Mouse (Mus musculus): ENCODE results near the gene Usp10. TPM values are rescaled to one million over a fixed set of nuclear protein-coding genes. Genes with fewer than 3 reads are reported as not detected.

Gene Usp10
- total and polyA plus RNA-seq, 3 experiments = 227 to 398 (median 263) TPM

- no peak for DNase-seq (ENCODE audit: low read depth, low spot score)
- Histone ChIP-seq H3K36me3 (ENCODE audit: control insufficient read depth in 1 of 2, insufficient read depth in 2 of 2, low read length in 2 of 2) (no peaks in the 10 kb centered on the region), H3K27ac (ENCODE audit: control insufficient read depth, low read depth, low read length) (no peak overlapping the region), H3K27me3 (ENCODE audit: control insufficient read depth in 1 of 2, insufficient read depth in 2 of 2, low read length in 2 of 2) (peaks cover 0 to 1% of the 10 kb centered on the region in 2 experiments; a peak in 1 of 4 replicates), H3K4me1 (ENCODE audit: control insufficient read depth in 1 of 2, insufficient read depth in 2 of 2, low read length in 2 of 2) (no peaks in the 10 kb centered on the region), H3K9me3 (replicated peaks; ENCODE audit: insufficient read depth, low read length) (no peaks in the 10 kb centered on the region), H3K4me3 (ENCODE audit: control insufficient read depth in 1 of 2, insufficient read depth in 1 of 2, low read depth in 2 of 2, low read length in 2 of 2) (no peak overlapping the region), H3K9ac (ENCODE audit: control insufficient read depth, low read depth, low read length, poor library complexity, severe bottlenecking) (no peak overlapping the region), H3K79me2 (ENCODE audit: control insufficient read depth, insufficient read depth, low read length, poor library complexity) (no peaks in the 10 kb centered on the region)
- TF ChIP-seq POLR2AphosphoS5 (IDR thresholded peaks at IDR 0.05; ENCODE audit: borderline replicate concordance, low read depth, low read length) (no peak), ZC3H11A (IDR thresholded peaks at IDR 0.05; ENCODE audit: low read depth, low read length) (no peak), SIN3A (IDR thresholded peaks at IDR 0.05; ENCODE audit: low read length) (no peak), CTCF (IDR thresholded peaks at IDR 0.05 in 2 of 3, conservative IDR thresholded peaks at IDR 0.05 in 1 of 3; ENCODE audit: control insufficient read depth in 1 of 3, insufficient read depth in 1 of 3, low read depth in 2 of 3, low read length in 3 of 3, poor library complexity in 1 of 3, severe bottlenecking in 1 of 3) (no peak), BHLHE40 (IDR thresholded peaks at IDR 0.05; ENCODE audit: borderline replicate concordance, low read depth, low read length) (no peak), JUND (IDR thresholded peaks at IDR 0.05; ENCODE audit: low read depth, low read length) (no peak), NELFE (IDR thresholded peaks at IDR 0.05; ENCODE audit: low read depth, low read length) (no peak), SMC3 (IDR thresholded peaks at IDR 0.05; ENCODE audit: low read depth, low read length) (no peak), RAD21 (IDR thresholded peaks at IDR 0.05; ENCODE audit: low read depth, low read length) (no peak), MEF2A (IDR thresholded peaks at IDR 0.05; ENCODE audit: extremely low read depth, insufficient replicate concordance, low read depth, low read length, poor library complexity, severe bottlenecking) (no peak), TBP (IDR thresholded peaks at IDR 0.05; ENCODE audit: low read depth, low read length) (no peak)
These were observed 76.0 kb downstream of the Usp10 start for GRCm38 (mm10) chr8:119986174-119986573.

DNA sequence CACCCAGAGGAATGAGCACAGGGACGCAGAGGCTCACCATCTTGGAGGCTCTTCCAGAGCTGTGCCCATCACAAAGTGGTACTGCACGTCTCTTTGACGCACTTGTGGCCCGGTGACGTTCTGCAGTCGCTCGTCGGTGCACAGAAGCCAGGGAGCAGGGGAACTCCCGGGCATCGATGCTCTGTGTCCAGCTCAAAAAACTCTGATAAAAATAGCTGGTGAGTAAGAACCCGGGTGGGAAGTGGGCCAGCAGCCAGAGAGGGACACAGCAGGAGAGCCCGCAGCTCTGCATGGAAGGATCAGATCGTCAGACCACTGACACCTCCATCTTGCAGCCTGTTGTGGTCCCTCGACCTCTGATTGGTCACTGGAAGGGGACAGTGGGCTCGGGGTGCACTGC, 77.9 kb downstream of the Usp10 start:
- Histone ChIP-seq H3K4me3 (ENCODE audit: control insufficient read depth in 1 of 2, insufficient read depth in 1 of 2, low read depth in 2 of 2, low read length in 2 of 2) (no peak overlapping the region), H3K9me3 (replicated peaks; ENCODE audit: insufficient read depth, low read length) (no peaks in the 10 kb centered on the region), H3K79me2 (ENCODE audit: control insufficient read depth, insufficient read depth, low read length, poor library complexity) (no peaks in the 10 kb centered on the region), H3K27me3 (ENCODE audit: control insufficient read depth in 1 of 2, insufficient read depth in 2 of 2, low read length in 2 of 2) (peaks cover 0 to 1% of the 10 kb centered on the region in 2 experiments; a peak in 1 of 4 replicates), H3K36me3 (ENCODE audit: control insufficient read depth in 1 of 2, insufficient read depth in 2 of 2, low read length in 2 of 2) (no peaks in the 10 kb centered on the region), H3K9ac (ENCODE audit: control insufficient read depth, low read depth, low read length, poor library complexity, severe bottlenecking) (no peak overlapping the region), H3K27ac (ENCODE audit: control insufficient read depth, low read depth, low read length) (no peak overlapping the region), H3K4me1 (ENCODE audit: control insufficient read depth in 1 of 2, insufficient read depth in 2 of 2, low read length in 2 of 2) (no peaks in the 10 kb centered on the region)
- no peak for TF ChIP-seq POLR2AphosphoS2 (IDR thresholded peaks at IDR 0.05; ENCODE audit: low read length)
- DNase-seq (ENCODE audit: low read depth, low spot score) = no peak

- no peak within 1 kb of the TSS for H3K27ac ChIP-seq (ENCODE audit: control insufficient read depth, low read depth, low read length)
- H3K4me1 ChIP-seq (ENCODE audit: control insufficient read depth in 1 of 2, insufficient read depth in 2 of 2, low read length in 2 of 2) = no peaks in the 10 kb centered on the region
- no peaks in the 10 kb centered on the region for H3K36me3 ChIP-seq (ENCODE audit: control insufficient read depth in 1 of 2, insufficient read depth in 2 of 2, low read length in 2 of 2)
- no peaks in the 10 kb centered on the region for H3K9me3 ChIP-seq (replicated peaks; ENCODE audit: insufficient read depth, low read length)
- TF ChIP-seq MAX (IDR thresholded peaks at IDR 0.05; ENCODE audit: low read length) = no peak
- H3K9ac ChIP-seq (ENCODE audit: control insufficient read depth, low read depth, low read length, poor library complexity, severe bottlenecking) = no peak within 1 kb of the TSS
- no peak for DNase-seq (ENCODE audit: low read depth, low spot score)
- no peaks in the 10 kb centered on the region for H3K79me2 ChIP-seq (ENCODE audit: control insufficient read depth, insufficient read depth, low read length, poor library complexity)
- H3K27me3 ChIP-seq (ENCODE audit: control insufficient read depth in 1 of 2, insufficient read depth in 2 of 2, low read length in 2 of 2) = peaks cover 0 to 3% of the 10 kb centered on the region in 2 experiments; a peak in 1 of 4 replicates
- no peak within 1 kb of the TSS for H3K4me3 ChIP-seq (ENCODE audit: control insufficient read depth in 1 of 2, insufficient read depth in 1 of 2, low read depth in 2 of 2, low read length in 2 of 2)
These were observed 82.1 kb downstream of the Usp10 start, which contains the start of gene Crispld2 for GRCm38 (mm10) chr8:119992249-119992648. Gene Crispld2, plus strand, starts transcription at chr8:119992438.
